Mouse (Mus musculus) testis, adult 2 months (tissue): ENCODE data around the gene Vamp1. TPM values are rescaled to one million over a fixed set of nuclear protein-coding genes. Genes with fewer than 3 reads are reported as not detected.

Source experiments
- H3K27ac ChIP-seq: fragments of 200-500 bp; 2 replicates; pipeline ENCODE4 v1.5.1; 2012; ENCODE audit warnings: low read depth, low read length; ENCODE audit not compliant: control insufficient read depth, insufficient read depth
- H3K27me3 ChIP-seq: fragments of 200-500 bp; 2 replicates; pipeline ENCODE4 v1.6.1; 2012; ENCODE audit warnings: mild to moderate bottlenecking, low read length, moderate library complexity; ENCODE audit not compliant: control insufficient read depth, insufficient read depth
- H3K36me3 ChIP-seq: fragments of 200-500 bp; 2 replicates; pipeline ENCODE4 v1.6.1; 2012; ENCODE audit warnings: mild to moderate bottlenecking, low read length; ENCODE audit not compliant: control insufficient read depth, insufficient read depth
- H3K4me1 ChIP-seq: fragments of 200-500 bp; 2 replicates; pipeline ENCODE4 v1.6.1; 2012; ENCODE audit warnings: low read length; ENCODE audit not compliant: control insufficient read depth, insufficient read depth
- H3K4me3 ChIP-seq: fragments of 200-500 bp; 2 replicates; pipeline ENCODE4 v1.5.1; 2012; ENCODE audit warnings: low read depth, mild to moderate bottlenecking, low read length, moderate library complexity, mixed read lengths; ENCODE audit not compliant: control insufficient read depth
- CTCF ChIP-seq: fragments of 200-500 bp; IDR thresholded peaks from 2 replicates; pipeline ENCODE4 v1.5.1; 2012; ENCODE audit warnings: low read depth, mild to moderate bottlenecking, inconsistent platforms, low read length, moderate library complexity; ENCODE audit not compliant: control insufficient read depth, insufficient read depth, insufficient replicate concordance
- POLR2A ChIP-seq: fragments of 200-500 bp; IDR thresholded peaks from 2 replicates; pipeline ENCODE4 v1.6.1; 2012; ENCODE audit warnings: low read depth, mild to moderate bottlenecking, inconsistent platforms, low read length, moderate library complexity; ENCODE audit not compliant: control insufficient read depth
- polyA plus RNA-seq: library from polyadenylated mRNA; depleted of rRNA; stranded (reverse); fragments of >200 nt; gene quantifications from 2 replicates; pipeline ENCODE4 v1.2.3, GENCODE M21; 2012

Gene Vamp1
- polyA plus RNA-seq, 1 experiment: 11.3 TPM

DNA sequence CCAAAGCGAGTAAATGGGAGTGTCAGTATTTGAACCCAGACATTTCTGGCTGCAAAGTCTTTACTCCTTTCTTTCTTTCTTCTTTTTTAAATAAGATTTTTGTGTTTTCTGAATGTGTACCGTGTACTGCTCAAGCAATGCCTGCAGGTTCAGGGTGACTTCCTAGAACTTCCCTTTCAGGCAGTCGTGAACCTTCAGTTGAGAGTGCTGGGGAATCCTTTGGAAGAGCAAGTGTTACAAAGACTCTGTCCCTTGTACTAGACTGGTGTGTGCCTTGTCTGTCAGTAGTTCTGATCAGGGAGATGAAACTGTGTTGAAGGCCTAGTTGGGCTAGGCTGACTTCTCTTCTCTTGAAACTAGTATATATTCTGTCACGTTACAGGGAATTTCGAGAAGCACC is 22.5 kb upstream of the Vamp1 start:
- no peak for TF ChIP-seq POLR2A
- TF ChIP-seq CTCF: no peak
- H3K36me3 ChIP-seq: no peaks in the 10 kb centered on the region; the same call in 1 of the 2 replicates
- H3K27me3 ChIP-seq: no peaks in the 10 kb centered on the region
- H3K4me1 ChIP-seq: no peaks in the 10 kb centered on the region
- H3K27ac ChIP-seq: peak overlapping the region; percentile 97
- peak overlapping the region; percentile 89 for H3K4me3 ChIP-seq

DNA sequence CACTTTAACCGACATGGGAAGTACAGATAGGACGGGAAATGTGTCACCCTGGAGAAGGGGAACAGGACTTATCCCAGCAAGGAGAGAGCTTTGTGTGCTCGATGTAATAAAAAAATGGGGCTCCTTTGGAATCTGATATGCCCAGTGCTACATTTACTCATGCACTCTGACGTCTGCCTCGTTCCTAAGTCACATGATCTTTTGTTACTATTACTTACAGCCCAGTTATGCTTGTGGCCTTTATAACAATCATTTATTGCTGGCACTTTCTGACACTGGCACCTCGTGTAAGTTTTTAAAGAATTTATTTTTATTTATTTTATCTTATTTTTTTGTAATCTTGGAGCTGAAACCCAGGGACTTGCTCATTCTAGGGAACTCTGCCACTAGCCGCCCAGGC is 22.0 kb upstream of the Vamp1 start:
- Histone ChIP-seq H3K36me3 (no peaks in the 10 kb centered on the region; the same call in 1 of the 2 replicates), H3K27me3 (no peaks in the 10 kb centered on the region), H3K4me3 (no peak overlapping the region), H3K4me1 (no peaks in the 10 kb centered on the region), H3K27ac (no peak overlapping the region)
- TF ChIP-seq POLR2A (no peak), CTCF (no peak)

DNA sequence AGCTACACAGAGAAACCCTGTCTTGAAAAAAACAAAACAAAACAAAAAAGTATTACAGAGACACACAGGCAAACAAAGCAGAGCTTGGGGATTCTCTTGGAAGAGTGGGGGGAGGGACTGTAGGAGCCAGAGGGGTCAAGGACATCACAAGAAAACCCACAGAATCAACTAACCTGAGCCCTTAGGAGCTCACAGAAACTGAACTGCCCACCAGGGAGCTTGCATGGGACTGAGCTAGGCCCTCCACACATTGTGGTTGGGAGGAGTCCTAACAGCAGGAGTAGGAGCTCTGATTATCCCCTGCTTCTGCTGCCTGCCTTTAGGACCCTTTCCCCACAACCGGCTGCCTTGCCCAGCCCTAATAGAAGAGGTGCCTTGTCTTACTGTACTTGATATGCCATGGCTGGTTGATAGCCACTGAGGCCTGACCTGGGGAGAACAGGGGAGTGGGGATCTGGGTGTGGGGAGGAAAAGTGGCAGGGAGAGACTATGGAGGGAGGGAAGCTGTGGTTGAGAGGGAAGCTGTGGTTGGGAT is 19.7 kb upstream of the Vamp1 start:
- peak overlapping the region; percentile 49 for H3K27ac ChIP-seq
- TF ChIP-seq POLR2A (no peak), CTCF (no peak)
- H3K4me3 ChIP-seq: no peak overlapping the region
- no peaks in the 10 kb centered on the region for H3K36me3 ChIP-seq
- no peaks in the 10 kb centered on the region for H3K27me3 ChIP-seq
- H3K4me1 ChIP-seq: no peaks in the 10 kb centered on the region

DNA sequence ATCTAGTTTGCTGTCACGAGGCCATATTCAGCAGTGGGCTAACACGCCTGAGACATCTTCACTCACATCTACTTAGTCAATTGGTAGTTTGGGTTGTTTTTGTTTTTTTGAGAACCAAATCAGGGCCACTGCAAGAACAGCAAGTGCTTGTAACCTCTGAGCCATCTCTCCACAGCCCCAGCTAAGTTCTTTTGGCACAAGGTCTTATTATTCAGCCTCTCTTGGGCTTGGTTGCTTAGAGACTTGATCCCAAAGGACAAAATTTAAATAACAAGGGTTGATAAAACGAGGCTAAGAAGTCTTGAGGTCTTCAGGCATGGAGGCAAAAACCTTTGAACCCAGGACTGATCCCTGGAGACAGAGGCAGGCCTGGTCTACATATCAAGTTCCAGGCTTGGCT is 19.1 kb upstream of the Vamp1 start:
- TF ChIP-seq POLR2A (no peak), CTCF (no peak)
- no peaks in the 10 kb centered on the region for H3K27me3 ChIP-seq
- H3K4me1 ChIP-seq: no peaks in the 10 kb centered on the region
- H3K27ac ChIP-seq: peak overlapping the region; percentile 16; the same call in 1 of the 2 replicates
- H3K36me3 ChIP-seq: no peaks in the 10 kb centered on the region
- no peak overlapping the region for H3K4me3 ChIP-seq

DNA sequence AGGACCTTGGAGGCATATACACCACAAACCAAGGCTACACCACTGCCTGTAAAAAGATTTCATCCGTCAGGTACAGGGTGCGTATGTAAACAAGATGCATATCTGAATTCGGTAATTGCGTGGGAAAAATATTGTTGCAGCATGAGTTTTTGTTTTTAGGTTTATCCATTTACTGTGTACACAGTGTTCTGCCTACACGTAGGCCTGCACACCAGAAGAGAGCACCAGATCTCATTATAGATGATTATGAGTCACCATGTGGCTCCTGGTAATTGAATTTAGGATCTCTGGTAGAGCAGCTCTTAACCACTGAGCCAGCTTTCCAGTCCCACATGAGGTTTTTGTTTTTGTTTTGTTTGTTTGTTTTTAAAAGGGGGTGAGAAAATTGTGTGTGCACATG is 18.2 kb upstream of the Vamp1 start:
- Histone ChIP-seq H3K4me3 (no peak overlapping the region), H3K27ac (no peak overlapping the region), H3K36me3 (no peaks in the 10 kb centered on the region), H3K4me1 (no peaks in the 10 kb centered on the region), H3K27me3 (no peaks in the 10 kb centered on the region)
- TF ChIP-seq POLR2A: no peak
- TF ChIP-seq CTCF: no peak

DNA sequence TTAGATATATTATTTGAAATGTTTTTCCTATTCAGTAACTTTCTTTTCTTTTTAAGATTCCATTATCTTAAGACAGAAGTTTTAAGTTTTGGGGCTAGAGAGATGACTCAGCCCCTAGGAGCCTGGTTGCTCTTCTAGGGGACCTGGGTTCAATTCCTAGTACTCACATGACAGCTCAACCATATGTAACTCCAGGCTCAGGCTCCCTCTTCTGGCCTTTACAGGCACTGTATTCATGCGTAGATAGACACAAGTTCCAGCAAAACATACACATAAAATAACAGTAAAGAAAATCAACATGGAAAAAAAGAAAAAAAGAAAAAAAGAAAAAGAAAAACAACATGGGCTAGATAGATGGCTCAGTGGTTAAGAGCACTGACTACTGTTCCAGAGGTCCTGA is 4.9 kb upstream of the Vamp1 start:
- H3K36me3 ChIP-seq: no peaks in the 10 kb centered on the region
- TF ChIP-seq CTCF (no peak), POLR2A (no peak)

DNA sequence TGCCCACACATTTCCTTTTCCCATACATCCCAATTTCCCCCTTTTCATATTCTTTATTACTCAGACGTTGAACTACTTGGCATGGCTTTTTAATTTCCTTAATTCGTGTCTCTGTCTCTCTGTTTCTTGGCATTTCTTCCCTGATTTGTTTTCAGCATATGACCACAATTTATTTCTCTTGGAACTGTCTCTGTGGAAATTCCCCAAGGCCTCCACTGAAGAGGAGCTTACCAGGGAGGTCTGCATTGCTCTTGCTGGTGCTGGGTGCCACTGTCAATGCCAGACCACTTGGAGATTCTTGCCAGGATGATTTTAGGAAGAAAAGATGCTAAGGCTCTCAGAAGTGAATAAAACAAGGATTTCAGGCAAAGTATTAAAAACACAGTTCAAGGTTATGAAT is 2.7 kb upstream of the Vamp1 start:
- no peak for TF ChIP-seq POLR2A
- no peak for TF ChIP-seq CTCF
- no peak overlapping the region for H3K27ac ChIP-seq
- H3K4me1 ChIP-seq: peaks cover 7% of the 10 kb centered on the region
- H3K27me3 ChIP-seq: no peaks in the 10 kb centered on the region
- no peak overlapping the region for H3K4me3 ChIP-seq
- H3K36me3 ChIP-seq: no peaks in the 10 kb centered on the region

More for the DNA sequence above, 4.9 kb upstream of the Vamp1 start:
- Histone ChIP-seq H3K4me1 (peaks cover 2% of the 10 kb centered on the region; the same call in 1 of the 2 replicates), H3K27ac (no peak overlapping the region), H3K4me3 (no peak overlapping the region), H3K27me3 (no peaks in the 10 kb centered on the region)

DNA sequence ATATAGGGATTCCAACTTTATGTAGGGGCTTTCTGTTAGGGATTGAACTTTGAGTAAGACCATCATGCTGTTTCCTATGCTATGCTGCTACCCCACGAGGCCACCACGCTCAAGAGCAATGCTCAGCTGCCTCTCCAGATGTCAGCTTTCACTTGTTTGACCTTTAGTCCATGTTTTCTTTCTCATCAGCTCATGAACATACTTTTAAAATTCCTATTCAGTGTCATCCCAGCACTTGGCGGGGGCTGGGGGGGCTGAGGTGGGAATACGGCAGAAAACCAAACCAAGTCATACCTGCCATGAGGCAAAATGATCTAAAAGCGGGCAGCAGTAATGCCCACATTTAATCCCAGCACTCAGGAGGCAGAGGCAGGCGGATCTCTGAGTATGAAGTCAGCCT is 2.2 kb upstream of the Vamp1 start:
- H3K27ac ChIP-seq: no peak overlapping the region
- H3K4me3 ChIP-seq: no peak overlapping the region
- H3K27me3 ChIP-seq: no peaks in the 10 kb centered on the region
- peaks cover 7% of the 10 kb centered on the region for H3K4me1 ChIP-seq
- TF ChIP-seq CTCF (no peak), POLR2A (no peak)
- no peaks in the 10 kb centered on the region for H3K36me3 ChIP-seq
